Mouse (Mus musculus) embryonic facial prominence, embryonic 13.5 days (tissue): ENCODE data around the gene Farp1. TPM values are rescaled to one million over a fixed set of nuclear protein-coding genes. Genes with fewer than 3 reads are reported as not detected.

Source experiments
- ATAC-seq: fragments of 200-750 bp; cut with Nextera tagmentation; 2 replicates; pipeline ENCODE4 v1.8.0; 2017; ENCODE audit warnings: low read depth; ENCODE audit not compliant: insufficient number of reproducible peaks, insufficient read depth, low FRiP score, low TSS enrichment
- H3K27ac ChIP-seq: fragments of 300-500 bp; sonication (generic); 2 replicates; pipeline ENCODE4 v1.5.1; 2015; ENCODE audit warnings: moderate library complexity, mild to moderate bottlenecking, inconsistent platforms
- H3K27me3 ChIP-seq: fragments of 300-500 bp; sonication (generic); 2 replicates; pipeline ENCODE4 v1.6.1; 2015; ENCODE audit warnings: mild to moderate bottlenecking, inconsistent platforms
- H3K36me3 ChIP-seq: fragments of 300-500 bp; sonication (generic); 2 replicates; pipeline ENCODE4 v1.6.1; 2015; ENCODE audit warnings: mild to moderate bottlenecking, inconsistent platforms
- H3K4me1 ChIP-seq: fragments of 300-500 bp; sonication (generic); 2 replicates; pipeline ENCODE4 v1.6.1; 2015; ENCODE audit warnings: inconsistent platforms
- H3K4me2 ChIP-seq: fragments of 300-500 bp; sonication (generic); 2 replicates; pipeline ENCODE4 v1.6.1; 2015; ENCODE audit warnings: moderate library complexity, mild to moderate bottlenecking, inconsistent platforms
- H3K4me3 ChIP-seq: fragments of 300-500 bp; sonication (generic); 2 replicates; pipeline ENCODE4 v1.5.1; 2015; ENCODE audit warnings: mild to moderate bottlenecking, inconsistent platforms
- H3K9ac ChIP-seq: fragments of 300-500 bp; sonication (generic); 2 replicates; pipeline ENCODE4 v1.6.1; 2015; ENCODE audit warnings: mild to moderate bottlenecking, inconsistent platforms
- H3K9me3 ChIP-seq: fragments of 300-500 bp; sonication (generic); 2 replicates; pipeline ENCODE4 v1.6.1; 2016; ENCODE audit warnings: inconsistent platforms
- WGBS: fragments of 180-500 bp; shearing (Covaris S2); methylation state at CpG from one replicate; pipeline ENCODE4 v1.1.7; 2015; ENCODE audit warnings: mixed read lengths; 5-methylcytosine and 5-hydroxymethylcytosine counted together
- polyA plus RNA-seq: library from polyadenylated mRNA; unstranded; fragments of >200 nt; fragmentation: Nextera tagmentation; extraction: Ambion mirVana; gene quantifications from 2 replicates; pipeline ENCODE4 v1.2.1, GENCODE M21; 2015

Gene Farp1
- polyA plus RNA-seq, 1 experiment from 2014 or later = 38.7 TPM

GRCm38 (mm10) chr14:121305316-121306064, 270.5 kb downstream of the Farp1 start:
- Histone ChIP-seq H3K9me3 (no peaks in the 10 kb centered on the region), H3K4me3 (no peak overlapping the region), H3K36me3 (peaks cover 24% of the 10 kb centered on the region), H3K4me2 (no peak overlapping the region), H3K27me3 (no peaks in the 10 kb centered on the region), H3K9ac (no peak overlapping the region), H3K27ac (no peak overlapping the region), H3K4me1 (peaks cover 27% of the 10 kb centered on the region)
- ATAC-seq = no peak
- WGBS = 60% methylated on average over 8 of the region's 8 CpGs

DNA sequence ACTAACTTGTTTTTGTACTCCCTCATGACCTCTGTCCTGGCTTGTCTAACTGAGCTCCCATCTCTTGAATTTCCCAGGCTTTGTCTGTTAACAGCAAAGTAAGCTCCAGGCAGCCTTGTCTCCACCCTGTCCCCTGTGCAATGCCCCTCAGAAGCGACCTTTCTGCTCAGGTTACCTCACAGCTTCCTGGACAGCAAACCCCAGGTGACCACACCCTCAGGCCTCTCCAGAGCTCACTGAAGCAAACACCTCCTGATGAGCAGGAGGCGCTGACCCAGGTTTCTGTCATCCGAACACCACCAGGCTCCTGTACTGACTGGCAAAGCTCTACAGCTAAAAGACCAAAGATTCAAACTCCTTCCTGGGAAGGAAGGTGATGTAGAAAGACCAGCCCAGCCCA, 274.9 kb downstream of the Farp1 start:
- no peaks in the 10 kb centered on the region for H3K27me3 ChIP-seq
- H3K36me3 ChIP-seq = 0 out of 2 replicates have a peak, but pooled peaks cover 4% of the 10 kb centered on the region

GRCm38 (mm10) chr14:121310325-121311080, 275.5 kb downstream of the Farp1 start:
- no peaks in the 10 kb centered on the region for H3K9me3 ChIP-seq
- H3K4me2 ChIP-seq = no peak overlapping the region
- no peak overlapping the region for H3K27ac ChIP-seq
- H3K4me1 ChIP-seq = peaks cover 62% of the 10 kb centered on the region
- no peak overlapping the region for H3K9ac ChIP-seq
- WGBS = 79% methylated on average over 6 of the region's 6 CpGs
- H3K36me3 ChIP-seq = 0 out of 2 replicates have a peak, but pooled peaks cover 4% of the 10 kb centered on the region
- H3K4me3 ChIP-seq = no peak overlapping the region
- H3K27me3 ChIP-seq = no peaks in the 10 kb centered on the region
- ATAC-seq = no peak

More for the DNA sequence above, 274.9 kb downstream of the Farp1 start:
- H3K4me3 ChIP-seq = no peak overlapping the region
- H3K9me3 ChIP-seq = no peaks in the 10 kb centered on the region
- H3K4me2 ChIP-seq = no peak overlapping the region
- 62% methylated on average over 3 of the region's 3 CpGs for WGBS
- no peak for ATAC-seq
- no peak overlapping the region for H3K9ac ChIP-seq
- H3K27ac ChIP-seq = no peak overlapping the region
- peaks cover 56% of the 10 kb centered on the region for H3K4me1 ChIP-seq

- ATAC-seq = no peak
- Histone ChIP-seq H3K36me3 (0 out of 2 replicates have a peak, but pooled peaks cover 4% of the 10 kb centered on the region), H3K4me3 (no peak overlapping the region), H3K9me3 (no peaks in the 10 kb centered on the region), H3K27ac (no peak overlapping the region), H3K4me1 (peaks cover 67% of the 10 kb centered on the region), H3K9ac (no peak overlapping the region), H3K4me2 (no peak overlapping the region), H3K27me3 (no peaks in the 10 kb centered on the region)
- WGBS = 87% methylated on average over 2 of the region's 2 CpGs
These were observed 276.1 kb downstream of the Farp1 start for GRCm38 (mm10) chr14:121311083-121311482.

GRCm38 (mm10) chr14:121313283-121313682, 278.3 kb downstream of the Farp1 start:
- H3K9me3 ChIP-seq = no peaks in the 10 kb centered on the region
- H3K4me2 ChIP-seq = no peak overlapping the region
- H3K36me3 ChIP-seq = no peaks in the 10 kb centered on the region
- H3K27me3 ChIP-seq = no peaks in the 10 kb centered on the region
- WGBS = 95% methylated on average over 10 of the region's 10 CpGs
- H3K4me3 ChIP-seq = no peak overlapping the region
- peaks cover 76% of the 10 kb centered on the region for H3K4me1 ChIP-seq
- no peak overlapping the region for H3K9ac ChIP-seq
- no peak for ATAC-seq
- no peak overlapping the region for H3K27ac ChIP-seq

- no peaks in the 10 kb centered on the region for H3K27me3 ChIP-seq
- no peak overlapping the region for H3K4me2 ChIP-seq
- 74% methylated on average over 3 of the region's 3 CpGs for WGBS
- no peaks in the 10 kb centered on the region for H3K9me3 ChIP-seq
- no peak overlapping the region for H3K9ac ChIP-seq
- no peak overlapping the region for H3K4me3 ChIP-seq
- ATAC-seq = no peak
- H3K36me3 ChIP-seq = no peaks in the 10 kb centered on the region
- H3K4me1 ChIP-seq = peaks cover 77% of the 10 kb centered on the region
- no peak overlapping the region for H3K27ac ChIP-seq
These were observed 279.9 kb downstream of the Farp1 start for GRCm38 (mm10) chr14:121314934-121315333.

- Histone ChIP-seq H3K27me3 (no peaks in the 10 kb centered on the region), H3K4me1 (peaks cover 66% of the 10 kb centered on the region), H3K4me2 (no peak overlapping the region), H3K27ac (peak overlapping the region; percentile 63; the same call in 1 of the 2 replicates), H3K9ac (no peak overlapping the region), H3K9me3 (no peaks in the 10 kb centered on the region), H3K4me3 (no peak overlapping the region), H3K36me3 (no peaks in the 10 kb centered on the region)
- WGBS = 33% methylated on average over 5 of the region's 5 CpGs
- no peak for ATAC-seq
These were observed 281.1 kb downstream of the Farp1 start for GRCm38 (mm10) chr14:121316136-121316535.

- no peak overlapping the region for H3K9ac ChIP-seq
- 66% methylated on average over 13 of the region's 13 CpGs for WGBS
- H3K27me3 ChIP-seq = no peaks in the 10 kb centered on the region
- peaks cover 60% of the 10 kb centered on the region for H3K4me1 ChIP-seq
- no peak for ATAC-seq
- H3K36me3 ChIP-seq = no peaks in the 10 kb centered on the region
- H3K9me3 ChIP-seq = no peaks in the 10 kb centered on the region
- peak overlapping the region; percentile 63; the same call in 1 of the 2 replicates for H3K27ac ChIP-seq
- H3K4me2 ChIP-seq = no peak overlapping the region
- no peak overlapping the region for H3K4me3 ChIP-seq
These were observed 281.8 kb downstream of the Farp1 start for GRCm38 (mm10) chr14:121316631-121317311.

DNA sequence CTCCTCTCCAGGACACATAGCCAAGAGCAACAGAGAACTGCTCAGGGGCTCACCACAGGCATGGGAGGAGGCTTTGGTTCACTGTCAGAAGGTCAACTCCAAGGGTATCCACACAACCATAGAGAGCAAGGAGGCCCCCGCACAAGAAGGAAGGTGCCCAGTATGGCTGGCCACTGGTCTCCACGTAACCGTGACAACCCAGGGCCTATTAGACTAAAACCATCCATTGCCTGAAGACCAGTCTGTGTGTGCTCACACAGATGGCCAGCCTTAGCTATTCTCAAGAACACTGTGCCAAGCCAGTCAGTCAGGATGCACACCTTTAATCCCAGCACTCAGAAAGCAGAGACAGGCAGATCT, 282.3 kb downstream of the Farp1 start:
- 0 out of 2 replicates have a peak overlapping the region, but pooled peaks have one; percentile 63 for H3K27ac ChIP-seq

DNA sequence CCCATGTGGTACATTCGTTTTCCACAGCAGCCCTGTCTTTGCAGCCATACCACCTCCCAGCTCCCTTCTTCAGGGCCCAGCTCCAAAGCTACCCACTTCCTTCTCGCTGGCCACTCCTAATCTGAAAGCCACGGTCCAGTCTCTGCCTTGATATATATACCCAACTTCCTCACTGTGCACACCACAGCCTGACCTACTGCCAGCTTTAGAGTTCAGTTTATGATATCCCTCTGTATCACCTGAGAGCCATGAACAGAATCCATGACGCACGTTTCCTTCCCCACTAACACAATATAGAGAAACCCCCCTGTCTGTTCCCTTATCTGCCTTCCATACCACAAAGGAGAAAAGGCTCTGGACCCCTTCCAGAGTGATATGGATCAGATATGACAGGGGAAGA, 283.4 kb downstream of the Farp1 start:
- Histone ChIP-seq H3K27me3 (no peaks in the 10 kb centered on the region), H3K4me1 (peaks cover 57% of the 10 kb centered on the region), H3K4me3 (no peak overlapping the region), H3K4me2 (no peak overlapping the region), H3K36me3 (no peaks in the 10 kb centered on the region), H3K9me3 (no peaks in the 10 kb centered on the region), H3K9ac (no peak overlapping the region), H3K27ac (no peak overlapping the region)
- WGBS = 82% methylated on average over 5 of the region's 5 CpGs
- no peak for ATAC-seq

More for the DNA sequence above, 282.3 kb downstream of the Farp1 start:
- Histone ChIP-seq H3K4me2 (no peak overlapping the region), H3K36me3 (no peaks in the 10 kb centered on the region), H3K9ac (no peak overlapping the region), H3K9me3 (no peaks in the 10 kb centered on the region), H3K27me3 (no peaks in the 10 kb centered on the region), H3K4me1 (peaks cover 57% of the 10 kb centered on the region), H3K4me3 (no peak overlapping the region)
- WGBS = 91% methylated on average over 3 of the region's 3 CpGs
- ATAC-seq = no peak

DNA sequence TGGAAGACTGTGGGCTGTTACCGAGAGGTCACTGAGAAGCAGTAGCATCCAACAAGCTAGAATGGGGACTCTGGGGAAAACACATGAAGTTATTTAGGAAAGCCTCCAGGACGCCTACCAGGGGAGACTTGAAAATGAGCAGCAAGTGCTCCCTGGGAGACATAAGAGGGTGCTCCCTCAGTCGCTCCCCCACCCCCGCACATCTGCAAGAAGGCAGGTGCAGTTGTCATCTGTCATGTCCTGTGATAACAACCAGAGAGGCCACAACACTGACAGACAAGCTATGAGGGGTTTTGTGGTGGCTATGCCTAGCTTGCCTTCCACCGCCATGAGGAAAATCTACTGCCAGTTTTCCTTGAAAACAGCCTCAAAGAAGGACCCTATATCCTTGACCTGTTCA, 287.1 kb downstream of the Farp1 start:
- peaks cover 49% of the 10 kb centered on the region for H3K4me1 ChIP-seq
- no peaks in the 10 kb centered on the region for H3K36me3 ChIP-seq
- no peaks in the 10 kb centered on the region for H3K27me3 ChIP-seq
- no peak overlapping the region for H3K4me2 ChIP-seq
- no peak overlapping the region for H3K27ac ChIP-seq
- WGBS = 76% methylated on average over 5 of the region's 5 CpGs
- no peak overlapping the region for H3K9ac ChIP-seq
- no peaks in the 10 kb centered on the region for H3K9me3 ChIP-seq
- H3K4me3 ChIP-seq = no peak overlapping the region
- no peak for ATAC-seq
